In genomic region chr4:101458341-101458740, GRCm38 (mm10) we compare ENCODE assay signal across 9 mouse cellular contexts. TPM values are rescaled to one million over a fixed set of nuclear protein-coding genes. Genes with fewer than 3 reads are reported as not detected.
DNase-seq lines count a peak whose midpoint lies in the region; ATAC-seq and TF ChIP-seq lines count a peak whose summit lies in the region.
"Had no signal": no experiment of that assay in that cellular context is flagged by ENCODE, and none has a peak within 500 bp of the region (broad histone marks: within the 10 kb centered on the region; RNA-seq: fewer than 3 reads in every experiment).

No protein-coding gene starts in this region.

- no peak overlapping the region for H3K4me2 ChIP-seq in kidney, embryonic 14.5 days (replicated peaks; ENCODE audit: low read depth, low read length)
- H3K4me2 ChIP-seq: embryonic facial prominence, embryonic 13.5 days had no signal

- no peaks in the 10 kb centered on the region for H3K27me3 ChIP-seq in kidney, embryonic 14.5 days (ENCODE audit: control insufficient read depth, insufficient read depth, low read length)
- no peaks in the 10 kb centered on the region for H3K27me3 ChIP-seq in Patski
- H3K27me3 ChIP-seq: embryonic facial prominence, embryonic 13.5 days had no signal

- no peak overlapping the region for H3K4me3 ChIP-seq in kidney, embryonic 14.5 days (ENCODE audit: low read length)
- H3K4me3 ChIP-seq: embryonic facial prominence, embryonic 13.5 days had no signal

- TF ChIP-seq CTCF in Patski (IDR thresholded peaks at IDR 0.05) = peak; percentile 74

- no peak for ATAC-seq in kidney, embryonic 14.5 days (ENCODE audit: low FRiP score, low TSS enrichment)
- no peak for ATAC-seq in Patski
- peak; percentile 88 for ATAC-seq in granulocyte monocyte progenitor cell, adult 5-6 weeks (replicated peaks; ENCODE audit: poor library complexity, severe bottlenecking)

- H3K36me3 ChIP-seq in kidney, embryonic 14.5 days (ENCODE audit: control insufficient read depth, insufficient read depth, low read length) = no peaks in the 10 kb centered on the region
- H3K36me3 ChIP-seq: embryonic facial prominence, embryonic 13.5 days had no signal

- POLR2A ChIA-PET in Patski (lab: Charles Lee) = no interaction called here

- in situ Hi-C loops in Patski (cut with MboI; ENCODE audit: low pct_unique_long_range_greater_than_20kb) = loop anchor here (5.0 kb wide), 1 partner anchor 56 kb away; no protein-coding TSS in a partner anchor

- H3K9ac ChIP-seq in kidney, embryonic 14.5 days (ENCODE audit: low read depth, low read length) = no peak overlapping the region
- H3K9ac ChIP-seq: embryonic facial prominence, embryonic 13.5 days had no signal

- no peaks in the 10 kb centered on the region for H3K9me3 ChIP-seq in kidney, embryonic 14.5 days (ENCODE audit: control insufficient read depth, low read length)
- H3K9me3 ChIP-seq: embryonic facial prominence, embryonic 13.5 days had no signal

- H3K27ac ChIP-seq in kidney, embryonic 14.5 days (ENCODE audit: low read depth, low read length) = no peak overlapping the region
- H3K27ac ChIP-seq: embryonic facial prominence, embryonic 13.5 days had no signal

- WGBS in kidney, embryonic 14.5 days = 54% methylated on average over 2 of the region's 2 CpGs

- CTCF ChIA-PET in Patski (lab: Charles Lee) = interaction anchor here (0.7 to 4.5 kb wide), 8 partner anchors 7 to 109 kb away, joined by 3 to 14 read pairs (median 5); no protein-coding TSS in a partner anchor

- peak; percentile 51 for DNase-seq in kidney, adult 18-20 months
- DNase-seq in Patski (ENCODE audit: low read depth, low spot score) = no peak
- DNase-seq in cerebellum, postnatal 25 days = peak; percentile 81 to 86
- DNase-seq in layer of hippocampus, adult 18-20 months (ENCODE audit: low spot score in 2 of 2) = peak; percentile 53 to 85
- peak; percentile 67 for DNase-seq in lung, postnatal 10 days
- DNase-seq in telencephalon, adult 2 months (ENCODE audit: low read depth, low spot score) = peak; percentile 44

- no peaks in the 10 kb centered on the region for H3K4me1 ChIP-seq in kidney, embryonic 14.5 days (ENCODE audit: control insufficient read depth, insufficient read depth, low read length)

RNA-seq across cellular contexts. Expression of gene Dnajc6, which starts 38.1 kb away (rescaled TPM):
- 0.30 and 0.74 TPM in 2 replicates for polyA plus RNA-seq in kidney, embryonic 14.5 days (2014; fragmentation: Nextera tagmentation; extraction: Ambion mirVana)
- 0.33 TPM for polyA plus RNA-seq in Patski (2021)
- 7.3 and 12.5 TPM in 2 replicates for total RNA-seq in granulocyte monocyte progenitor cell, adult 5-6 weeks (2014; fragmentation: Nextera tagmentation)
- total RNA-seq in granulocyte monocyte progenitor cell, adult 5-6 weeks (2017) = 15.4 and 24.3 TPM in 2 replicates
- total RNA-seq in layer of hippocampus, adult 18-20 months (2021) = 100 to 1,000 TPM; 287 to 314 TPM

RNA-seq across cellular contexts. Expression of gene Ak4, which starts 39.3 kb away (rescaled TPM):
- polyA plus RNA-seq in kidney, embryonic 14.5 days (2014; fragmentation: Nextera tagmentation; extraction: Ambion mirVana) = 5.1 and 5.3 TPM in 2 replicates
- polyA plus RNA-seq in Patski (2021) = 8.8 TPM
- 10.6 and 12.3 TPM in 2 replicates for total RNA-seq in granulocyte monocyte progenitor cell, adult 5-6 weeks (2014; fragmentation: Nextera tagmentation)
- 27.4 and 37.0 TPM in 2 replicates for total RNA-seq in granulocyte monocyte progenitor cell, adult 5-6 weeks (2017)
- 10 to 100 TPM; 84.1 to 87.1 TPM for total RNA-seq in layer of hippocampus, adult 18-20 months (2021)

Comparison
In these comparisons a context has a peak if more than half of its experiments do, and no peak if none do; other contexts are left out.
1. RNA of gene Dnajc6, which starts 38.1 kb away (total RNA-seq): 287 to 314 TPM in layer of hippocampus, adult 18-20 months; 7.3 to 24.3 TPM in granulocyte monocyte progenitor cell, adult 5-6 weeks; every median in the first group is over 10 times any median in the second.